Mouse (Mus musculus) liver, embryonic 14.5 days (tissue): ENCODE results near the gene Cilp.

Experiments used
- CTCF ChIP-seq: IDR thresholded peaks from 2 replicates; pipeline ENCODE4 v1.5.1; 2016; ENCODE audit warnings: antibody characterized with exemption, low read depth, control low read depth
- EP300 ChIP-seq: IDR thresholded peaks from 2 replicates; pipeline ENCODE4 v1.6.1; 2016; ENCODE audit warnings: antibody characterized with exemption, low read depth

GRCm38 (mm10) chr9:65273873-65274272, 8.9 kb downstream of the Cilp start:
- no peak for TF ChIP-seq CTCF
- TF ChIP-seq EP300: no peak
